Mouse (Mus musculus) stomach, postnatal 0 days (tissue): ENCODE measurements at regions not wholly inside any gene's neighbourhood (a gene's known extent, or its start where the extent isn't known, plus 50 kb on each side); places are given as distances from the start of the nearest gene placed in this dataset.

Source experiments
- ATAC-seq: fragments of 200-750 bp; cut with Nextera tagmentation; 2 replicates; pipeline ENCODE4 v1.8.0; 2017; ENCODE audit not compliant: low FRiP score, low TSS enrichment
- DNase-seq: peaks from one replicate; pipeline ENCODE4 v3.0.0-alpha.2; 2016; ENCODE audit warnings: low spot score
- H3K27ac ChIP-seq: fragments of 300-500 bp; sonication (generic); replicated peaks from 2 replicates; pipeline ENCODE4 v1.5.1; 2014; ENCODE audit warnings: mild to moderate bottlenecking, control low read depth
- H3K27me3 ChIP-seq: fragments of 300-500 bp; sonication (generic); 2 replicates; pipeline ENCODE4 v1.6.1; 2014; ENCODE audit warnings: low read length; ENCODE audit not compliant: control insufficient read depth, insufficient read depth
- H3K36me3 ChIP-seq: fragments of 300-500 bp; sonication (generic); 2 replicates; pipeline ENCODE4 v1.6.1; 2014; ENCODE audit warnings: low read length, mixed read lengths; ENCODE audit not compliant: control insufficient read depth, insufficient read depth
- H3K4me1 ChIP-seq: fragments of 300-500 bp; sonication (generic); replicated peaks from 2 replicates; pipeline ENCODE4 v1.6.1; 2014; ENCODE audit warnings: antibody characterized with exemption; ENCODE audit not compliant: control insufficient read depth, insufficient read depth
- H3K4me2 ChIP-seq: fragments of 300-500 bp; sonication (generic); replicated peaks from 2 replicates; pipeline ENCODE4 v1.6.1; 2014; ENCODE audit warnings: low read depth, mild to moderate bottlenecking, control low read depth, moderate library complexity
- H3K4me3 ChIP-seq: fragments of 300-500 bp; sonication (generic); 2 replicates; pipeline ENCODE4 v1.5.1; 2014; ENCODE audit warnings: low read depth, low read length, control low read depth
- H3K9ac ChIP-seq: fragments of 300-500 bp; sonication (generic); 2 replicates; pipeline ENCODE4 v1.6.1; 2014; ENCODE audit warnings: mild to moderate bottlenecking, low read length, control low read depth, mixed read lengths
- H3K9me3 ChIP-seq: fragments of 300-500 bp; sonication (generic); 2 replicates; pipeline ENCODE4 v1.6.1; 2016; ENCODE audit warnings: low read length; ENCODE audit not compliant: control insufficient read depth
- CTCF ChIP-seq: IDR thresholded peaks from 2 replicates; pipeline ENCODE4 v1.5.1; 2016; ENCODE audit warnings: antibody characterized with exemption, low read depth, mild to moderate bottlenecking, moderate library complexity
- EP300 ChIP-seq: optimal IDR thresholded peaks from 2 replicates; pipeline ENCODE3; 2016; ENCODE audit warnings: antibody characterized with exemption
- WGBS: fragments of 180-500 bp; shearing (Covaris S2); extraction: QIAGEN DNeasy Blood & Tissue Kit; methylation state at CpG from one replicate; pipeline ENCODE4 v1.1.7; 2014; 5-methylcytosine and 5-hydroxymethylcytosine counted together

DNA sequence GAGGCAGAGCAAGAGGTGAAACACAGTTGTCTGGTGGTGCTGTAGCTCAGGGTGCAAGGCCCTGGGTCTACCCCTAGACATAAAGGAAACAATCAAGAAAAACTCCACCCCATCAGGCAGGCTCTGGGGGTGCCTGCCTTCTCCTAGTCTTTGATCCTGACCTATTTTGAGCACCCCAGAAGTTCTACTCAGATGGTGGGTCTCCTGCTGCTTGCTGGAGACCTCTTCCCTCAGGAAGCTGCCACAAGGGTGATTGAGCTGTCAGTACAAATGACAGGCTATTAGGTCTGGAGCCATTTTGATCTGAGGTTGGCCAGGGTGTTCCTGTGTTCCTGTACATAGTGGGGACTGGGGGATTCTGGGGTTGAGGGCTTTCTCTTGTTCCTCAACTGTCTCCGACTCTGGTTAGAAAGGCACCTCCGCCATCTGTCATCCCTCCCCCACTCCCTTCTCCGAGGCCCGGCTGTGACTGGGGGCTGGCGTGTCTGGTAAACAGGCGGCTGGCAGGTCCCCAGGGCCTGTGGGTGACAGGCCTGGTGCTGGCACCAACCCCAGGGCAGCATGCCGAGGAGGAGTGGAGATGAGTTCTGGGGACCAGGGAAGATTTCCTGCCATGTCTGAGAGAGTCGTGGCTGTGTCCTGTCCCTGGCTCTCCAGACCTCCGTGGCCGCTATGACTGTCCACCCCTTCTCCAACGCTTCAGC lies 97.2 kb downstream of the Cstad start:
- TF ChIP-seq EP300 (no peak), CTCF (no peak)
- peak overlapping the region; percentile 47; the same call in 1 of the 2 replicates for H3K9ac ChIP-seq
- no peaks in the 10 kb centered on the region for H3K27me3 ChIP-seq
- 22% methylated on average over 11 of the region's 11 CpGs for WGBS
- peaks cover 12% of the 10 kb centered on the region for H3K4me1 ChIP-seq
- H3K27ac ChIP-seq = peak overlapping the region; percentile 93
- DNase-seq = peak; percentile 60
- no peaks in the 10 kb centered on the region for H3K9me3 ChIP-seq
- no peak overlapping the region for H3K4me3 ChIP-seq
- no peaks in the 10 kb centered on the region for H3K36me3 ChIP-seq
- no peak for ATAC-seq
- peak overlapping the region; percentile 14; the same call in 1 of the 2 replicates for H3K4me2 ChIP-seq

GRCm38 (mm10) chr2:30690925-30691856 lies 96.4 kb downstream of the Cstad start:
- Histone ChIP-seq H3K4me2 (no peak overlapping the region), H3K4me1 (peaks cover 18% of the 10 kb centered on the region), H3K27ac (peak overlapping the region; percentile 93), H3K9ac (no peak overlapping the region), H3K4me3 (no peak overlapping the region), H3K27me3 (no peaks in the 10 kb centered on the region), H3K9me3 (no peaks in the 10 kb centered on the region), H3K36me3 (no peaks in the 10 kb centered on the region)
- TF ChIP-seq CTCF = no peak
- WGBS = 87% methylated on average over 17 of the region's 17 CpGs
- no peak for ATAC-seq
- peak; percentile 39 for DNase-seq

DNA sequence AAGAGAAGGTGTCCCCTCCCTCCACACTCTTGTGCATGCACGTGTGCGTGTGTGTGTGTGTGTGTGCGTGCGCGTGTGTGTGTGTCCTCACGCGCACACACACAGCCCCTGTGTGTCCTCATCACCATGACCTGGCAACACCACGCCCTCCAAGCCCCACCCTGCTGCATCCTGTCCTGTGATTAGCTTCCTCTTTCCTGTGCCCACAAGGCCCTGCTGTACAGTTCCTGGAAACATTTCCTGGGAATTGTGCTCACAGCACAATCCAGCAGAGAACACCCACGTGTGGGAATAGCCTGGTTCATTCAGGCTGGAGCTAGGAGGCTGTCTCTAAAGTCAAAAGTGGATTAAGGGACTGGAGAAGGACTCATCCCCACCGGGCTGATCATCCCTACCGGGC lies 95.5 kb downstream of the Cstad start:
- Histone ChIP-seq H3K27ac (peak overlapping the region; percentile 79), H3K4me3 (no peak overlapping the region), H3K36me3 (no peaks in the 10 kb centered on the region), H3K4me2 (no peak overlapping the region), H3K4me1 (peaks cover 18% of the 10 kb centered on the region), H3K9me3 (no peaks in the 10 kb centered on the region), H3K9ac (no peak overlapping the region), H3K27me3 (no peaks in the 10 kb centered on the region)
- DNase-seq (peak; percentile 54), ATAC-seq (peak; percentile 19; the same call in 1 of the 2 replicates)
- WGBS = 64% methylated on average over 11 of the region's 11 CpGs
- no peak for TF ChIP-seq CTCF
- TF ChIP-seq EP300 = no peak

DNA sequence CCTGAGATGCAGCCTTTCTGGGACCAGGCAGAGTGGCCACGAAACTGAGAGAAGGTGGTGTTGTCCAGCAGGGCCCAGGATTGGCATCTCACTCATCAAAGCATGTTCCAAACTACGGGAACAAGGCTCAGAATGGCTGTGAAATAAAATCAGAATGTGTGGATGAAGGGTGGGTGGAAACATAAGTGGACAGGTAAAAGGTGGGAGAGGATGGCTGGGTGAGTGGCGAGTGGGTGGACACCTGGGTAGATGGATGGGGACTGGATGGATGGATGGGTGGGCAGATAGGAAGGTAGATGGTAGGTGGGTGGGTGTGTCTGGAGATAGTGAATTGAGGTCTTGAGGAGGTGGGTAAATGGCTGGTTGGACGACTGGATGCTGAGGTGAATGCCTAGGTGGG lies 93.6 kb downstream of the Cstad start:
- ATAC-seq (no peak), DNase-seq (no peak)
- peaks cover 15% of the 10 kb centered on the region for H3K4me1 ChIP-seq
- no peak overlapping the region for H3K4me2 ChIP-seq
- no peak overlapping the region for H3K4me3 ChIP-seq
- H3K27me3 ChIP-seq = no peaks in the 10 kb centered on the region
- WGBS = 90% methylated on average over 4 of the region's 4 CpGs
- H3K36me3 ChIP-seq = no peaks in the 10 kb centered on the region
- TF ChIP-seq EP300 (no peak), CTCF (no peak)
- no peak overlapping the region for H3K27ac ChIP-seq
- H3K9ac ChIP-seq = no peak overlapping the region
- H3K9me3 ChIP-seq = no peaks in the 10 kb centered on the region

GRCm38 (mm10) chr2:30687121-30687551 lies 92.3 kb downstream of the Cstad start:
- Histone ChIP-seq H3K9ac (peak overlapping the region; percentile 52), H3K4me2 (0 out of 2 replicates have a peak overlapping the region, but pooled peaks have one; percentile 12), H3K27ac (peak overlapping the region; percentile 79), H3K9me3 (no peaks in the 10 kb centered on the region), H3K27me3 (no peaks in the 10 kb centered on the region), H3K36me3 (no peaks in the 10 kb centered on the region), H3K4me1 (peaks cover 12% of the 10 kb centered on the region), H3K4me3 (no peak overlapping the region)
- DNase-seq (peak; percentile 50), ATAC-seq (no peak; the same call in 1 of the 2 replicates)
- 11% methylated on average over 23 of the region's 23 CpGs for WGBS
- TF ChIP-seq EP300 (no peak), CTCF (no peak)
